Mouse (Mus musculus): ENCODE measurements around the gene Trex1.

Gene Trex1

GRCm38 (mm10) chr9:109084922-109085321, 25.4 kb upstream of the Trex1 start:
- no peak for DNase-seq

DNA sequence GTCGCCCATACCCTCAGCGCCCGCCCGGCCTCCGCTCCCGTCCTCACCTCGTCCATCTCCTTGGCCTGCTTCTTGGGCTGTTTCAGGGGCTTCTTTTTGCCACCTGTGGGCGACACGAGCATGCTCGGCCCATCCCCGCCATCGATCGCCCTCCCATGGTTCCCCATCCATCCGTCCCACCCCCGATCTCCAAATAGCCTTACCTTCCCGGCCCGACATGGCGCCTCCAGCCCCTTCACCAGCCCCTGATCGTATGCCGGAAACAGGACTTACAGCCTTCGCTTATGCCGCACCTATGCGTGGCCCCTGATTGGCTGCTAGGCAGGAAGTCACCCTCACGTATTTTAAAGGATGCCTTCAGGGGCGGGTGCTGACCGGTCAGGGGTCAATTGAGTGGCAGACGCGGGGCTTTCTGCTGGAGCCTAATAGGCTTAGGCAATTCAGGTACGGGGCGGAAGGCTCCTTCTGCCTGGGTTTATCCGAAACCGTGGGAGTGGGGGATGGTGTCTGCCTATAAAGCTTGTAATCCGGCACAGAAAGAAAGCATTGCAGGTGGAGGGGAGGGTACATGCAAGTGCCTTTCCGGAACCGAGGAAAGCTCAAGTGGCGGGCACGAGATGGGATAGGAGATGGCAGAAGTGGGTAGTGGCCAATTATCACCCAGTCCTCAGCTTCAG, 22.7 kb upstream of the Trex1 start, which contains the start of the genes Ccdc51 and Tma7:
Gene Ccdc51 (plus strand): TSS at position 370 of the 677 bp plus-strand sequence.
Gene Tma7 (minus strand): TSS at position 464 of the 677 bp plus-strand sequence.
- peak; percentile 83 for DNase-seq

DNA sequence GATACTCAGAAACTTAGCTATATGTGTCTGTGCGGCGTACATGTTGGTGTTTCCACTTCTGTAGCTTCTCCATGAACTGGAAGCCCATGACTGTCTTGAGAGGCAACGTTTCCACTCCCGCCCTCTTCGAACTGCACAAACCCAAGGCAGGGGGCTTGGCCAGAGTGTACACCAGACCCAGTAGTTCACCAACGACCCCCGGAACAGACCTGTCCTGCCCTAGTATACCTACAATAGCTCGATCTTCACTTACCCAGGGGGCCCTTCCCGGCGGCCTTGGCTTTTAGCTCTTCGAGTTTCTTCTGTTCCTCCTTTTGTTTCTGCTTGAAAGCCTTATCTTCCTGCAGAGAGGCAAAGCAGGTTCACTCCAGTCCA, 22.2 kb upstream of the Trex1 start:
- DNase-seq = no peak

- DNase-seq = no peak
Measured at GRCm38 (mm10) chr9:109080516-109080915, 21.0 kb upstream of the Trex1 start.

GRCm38 (mm10) chr9:109073661-109074573, 14.4 kb upstream of the Trex1 start, which contains the start of gene Atrip:
TSS of gene Atrip (minus strand) at chr9:109074124.
- DNase-seq = peak; percentile 94

- DNase-seq = no peak
Measured at GRCm38 (mm10) chr9:109068095-109068735, 8.7 kb upstream of the Trex1 start.

DNA sequence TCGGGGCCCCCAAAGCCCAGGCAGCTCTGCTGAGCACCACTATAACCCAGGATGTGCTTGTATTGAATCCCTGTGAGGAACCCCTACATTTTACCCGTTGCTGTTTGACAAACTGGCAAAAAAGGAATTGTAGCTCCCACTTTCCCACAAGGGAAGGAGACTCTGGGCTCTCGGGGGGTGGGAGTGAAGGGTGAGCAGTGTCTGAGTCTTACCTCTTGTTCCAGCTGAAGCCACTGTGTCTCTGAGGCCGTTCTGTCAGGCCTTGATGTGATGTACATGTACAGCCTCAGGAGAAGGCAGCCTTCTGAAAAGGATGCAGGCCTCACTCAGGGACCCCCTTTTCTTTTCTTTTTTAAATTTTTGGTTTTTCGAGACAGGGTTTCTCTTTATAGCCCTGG, 1.4 kb upstream of the Trex1 start:
- DNase-seq = no peak

DNA sequence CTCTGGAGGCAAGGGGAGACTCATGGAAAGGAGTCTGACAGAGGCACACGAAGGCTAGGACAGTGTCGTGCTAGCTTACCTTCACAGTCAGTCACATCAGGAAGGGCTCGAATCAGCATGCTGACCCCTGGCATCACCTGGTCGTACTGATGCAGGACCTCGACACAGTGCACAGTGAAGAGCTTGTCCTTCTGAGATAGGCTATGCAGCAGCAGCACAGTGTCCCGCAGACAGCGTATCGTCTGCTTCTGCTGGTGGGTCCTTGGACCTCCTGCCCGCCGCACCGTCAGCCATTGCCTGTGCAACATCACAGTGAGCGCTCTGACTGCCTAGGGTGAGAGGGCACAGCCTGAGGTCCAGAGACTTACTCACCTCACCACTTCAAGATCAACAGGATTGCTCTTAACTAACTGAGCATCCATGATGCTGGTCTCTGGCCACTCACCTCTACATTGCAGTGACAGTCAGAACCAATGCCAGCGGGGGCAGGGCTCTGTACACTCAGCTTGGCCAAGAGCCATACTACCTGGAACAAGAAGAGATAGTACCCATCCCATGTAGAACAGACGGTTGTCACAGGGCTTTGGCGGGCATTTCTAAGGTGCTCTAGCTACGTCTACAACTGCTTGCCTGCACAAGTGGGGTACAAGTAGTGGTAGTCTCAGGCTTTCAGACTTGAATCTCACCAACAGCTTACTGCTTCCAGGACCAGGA, 807 bp upstream of the Trex1 start:
- DNase-seq = no peak

- no peak for DNase-seq
Measured at GRCm38 (mm10) chr9:109058006-109058765, 1.3 kb downstream of the Trex1 start.

DNA sequence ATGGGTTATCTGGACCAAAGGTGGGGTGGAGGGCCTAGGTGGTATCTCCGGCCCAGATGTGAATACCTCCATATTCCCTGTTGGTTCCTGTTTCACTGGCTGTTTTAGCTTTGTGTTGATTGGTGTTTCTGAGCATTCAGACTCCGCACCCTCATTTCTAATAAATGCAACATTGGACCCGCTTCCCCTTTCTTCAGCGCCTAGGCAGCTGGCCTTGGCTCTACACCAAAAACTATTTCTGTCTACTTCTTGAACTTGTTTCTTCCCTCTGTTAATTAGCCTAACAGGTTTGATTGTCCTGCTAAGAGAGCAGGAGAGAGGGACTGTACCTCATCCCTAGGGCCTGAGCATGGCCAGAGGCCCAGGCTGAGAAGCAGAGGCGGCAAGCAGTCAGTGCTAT, 2.0 kb downstream of the Trex1 start:
- DNase-seq = no peak

GRCm38 (mm10) chr9:109056916-109057315, 2.6 kb downstream of the Trex1 start:
- DNase-seq = no peak

- no peak for DNase-seq
Measured at GRCm38 (mm10) chr9:109056081-109056690, 3.3 kb downstream of the Trex1 start.

DNA sequence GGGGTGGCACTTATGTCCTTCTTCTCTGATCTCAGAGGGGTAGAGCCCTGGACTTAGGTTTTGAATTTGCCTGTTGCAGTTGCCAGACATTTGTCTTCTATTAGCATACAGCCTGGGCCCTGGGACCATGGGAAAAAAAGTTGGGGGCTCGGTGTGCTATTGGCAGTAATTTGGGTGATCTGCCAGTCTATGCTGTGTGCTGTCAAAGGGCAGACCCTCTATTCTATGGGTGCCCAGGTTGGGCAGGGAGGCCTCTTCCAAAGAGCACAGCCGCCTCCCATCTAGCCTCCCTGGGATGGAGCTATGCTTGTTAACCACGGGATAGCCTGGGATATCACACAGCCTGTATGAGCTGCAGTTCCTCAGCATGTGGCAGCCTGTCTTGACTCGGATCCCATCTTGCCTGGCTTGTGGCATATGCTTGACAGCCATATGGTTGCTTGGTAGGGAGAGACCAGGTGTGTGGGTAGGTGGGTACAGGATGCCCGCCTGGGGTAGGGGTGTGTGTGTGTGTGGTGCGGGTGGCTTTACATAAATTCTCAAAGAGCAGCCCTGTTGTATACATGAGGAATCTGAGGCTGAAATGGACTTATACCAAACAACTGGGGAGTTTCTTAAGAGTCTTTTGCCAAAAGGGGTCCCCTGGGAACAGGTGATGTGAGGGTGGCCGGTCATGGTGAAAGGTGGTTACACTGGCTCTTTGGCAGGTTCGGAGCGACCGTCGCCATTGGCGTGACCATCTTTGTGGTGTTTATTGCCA, 4.1 kb downstream of the Trex1 start:
- DNase-seq = no peak

- DNase-seq = peak; percentile 57 to 60
Measured at GRCm38 (mm10) chr9:109054712-109055111, 4.8 kb downstream of the Trex1 start.

GRCm38 (mm10) chr9:109053851-109054250, 5.7 kb downstream of the Trex1 start:
- no peak for DNase-seq

DNA sequence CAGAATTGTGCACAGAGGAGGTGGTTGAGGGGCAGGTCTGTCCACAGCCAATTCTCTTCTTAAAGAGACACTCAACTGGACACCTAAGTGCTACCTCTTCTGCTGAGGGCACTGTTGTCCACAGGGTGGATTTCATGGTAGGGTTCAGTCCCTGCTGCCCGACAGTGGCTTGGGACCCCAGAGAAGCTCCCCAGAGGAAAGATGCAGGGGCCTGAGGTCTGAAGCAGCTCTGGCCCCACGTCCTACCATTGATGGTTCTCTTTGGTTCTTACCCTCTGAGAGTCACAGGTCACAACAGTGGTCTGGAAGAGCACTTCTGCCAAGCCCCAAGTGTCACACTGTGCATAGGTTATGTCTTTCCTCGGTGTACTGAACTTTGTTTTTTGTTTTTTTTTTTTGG, 6.2 kb downstream of the Trex1 start:
- DNase-seq = no peak

GRCm38 (mm10) chr9:109052490-109053260, 6.9 kb downstream of the Trex1 start:
- no peak for DNase-seq

DNA sequence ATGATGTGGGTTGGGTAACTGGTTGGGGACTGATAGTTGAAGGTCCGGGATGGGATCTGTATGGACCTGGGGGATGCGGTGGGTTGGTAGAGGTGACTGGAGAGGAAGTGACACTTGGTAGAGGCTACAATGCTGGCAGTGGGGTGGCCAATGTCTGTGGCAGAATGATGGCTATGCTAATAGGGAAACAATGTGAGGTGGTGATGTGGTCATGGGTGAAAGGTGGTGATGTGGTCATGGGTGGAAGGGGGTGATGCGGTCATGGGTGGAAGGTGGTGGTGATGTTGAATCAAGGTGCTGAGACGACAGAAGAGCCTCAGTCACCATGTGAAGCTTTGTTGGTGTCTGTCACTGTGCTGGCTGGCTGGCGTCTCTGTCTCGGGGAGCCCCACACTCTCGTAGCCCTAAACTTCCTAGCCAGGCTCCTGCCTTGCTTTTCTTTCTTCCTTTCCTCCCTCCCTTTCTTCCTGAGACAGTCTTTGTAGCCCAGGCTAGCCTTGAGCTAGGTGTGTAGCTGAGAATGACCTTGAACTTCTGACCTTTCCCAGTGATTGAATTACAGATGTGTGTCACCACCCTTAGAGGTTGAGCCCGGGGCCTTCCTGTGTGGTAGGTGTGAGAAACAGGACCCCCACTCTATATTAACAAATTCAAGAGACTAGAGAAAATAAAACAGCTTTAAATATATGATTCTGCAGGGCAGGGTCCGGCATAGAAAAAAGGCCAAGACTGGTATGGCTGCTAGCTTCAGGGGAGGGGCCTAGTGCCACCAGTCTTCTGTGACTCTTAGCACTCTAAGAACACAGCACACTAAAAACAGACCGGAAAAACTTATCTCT, 7.7 kb downstream of the Trex1 start:
- DNase-seq = no peak

DNA sequence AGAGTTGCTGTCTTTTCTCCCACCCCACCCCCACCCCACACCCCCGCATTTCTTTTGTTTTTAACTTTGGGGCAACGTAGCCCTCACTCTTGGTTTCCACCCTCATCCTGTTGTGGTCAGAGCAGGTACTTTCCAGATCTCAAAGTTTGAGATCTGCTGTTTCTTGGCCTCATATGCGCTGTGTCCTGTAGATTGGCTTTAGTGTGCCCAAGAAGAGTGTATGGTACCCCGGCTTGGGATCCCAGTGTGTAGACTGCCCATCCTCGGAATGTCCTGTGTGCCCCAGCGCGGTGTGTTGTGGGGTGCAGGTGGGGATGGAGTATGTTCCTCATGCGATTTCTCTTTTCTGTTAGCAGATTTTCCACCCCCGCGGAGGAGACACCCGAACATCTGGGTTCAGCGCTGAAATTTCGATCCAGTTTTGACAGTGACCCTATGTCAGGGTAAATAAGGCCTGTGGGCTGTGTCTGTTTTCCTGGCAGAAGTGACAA, 8.5 kb downstream of the Trex1 start:
- DNase-seq = no peak

Data from cerebellum, postnatal 36 days (tissue).